Mouse (Mus musculus) spleen, postnatal 14 days (tissue): ENCODE measurements around the gene Pmfbp1.
"Not testable (repeated sequence)": the region's sequence is repeated elsewhere in the genome, so short reads cannot be mapped to it uniquely, and the experiment has no call there.

Experiments used
- DNase-seq, 2 experiments: peaks; one replicate each; pipeline ENCODE4 v3.0.0; 2021 to 2022; ENCODE audit warnings: low spot score in 2 of 2

Gene Pmfbp1

DNA sequence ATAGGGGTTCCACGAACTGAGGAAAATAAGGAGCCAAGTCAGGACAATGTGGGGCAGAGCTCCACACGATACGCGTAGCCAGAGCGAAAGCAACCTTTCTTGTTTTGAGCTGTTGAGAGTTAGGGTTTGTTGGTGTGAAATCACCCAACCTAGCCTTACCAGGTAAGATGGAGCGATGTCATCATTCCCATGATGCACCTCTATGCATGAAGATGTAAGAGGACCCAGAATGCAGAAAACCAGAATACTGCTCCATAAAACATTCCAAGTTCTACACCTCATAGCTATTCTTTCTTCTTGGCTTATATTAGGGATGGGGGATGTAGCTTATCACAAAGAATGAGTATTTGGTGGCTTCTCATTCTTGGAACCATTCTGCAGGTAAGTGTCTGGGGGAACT lies at the start of gene Pmfbp1:
TSS of gene Pmfbp1 (plus strand) at position 301 of the 400 bp plus-strand sequence.
- no peak for DNase-seq

DNA sequence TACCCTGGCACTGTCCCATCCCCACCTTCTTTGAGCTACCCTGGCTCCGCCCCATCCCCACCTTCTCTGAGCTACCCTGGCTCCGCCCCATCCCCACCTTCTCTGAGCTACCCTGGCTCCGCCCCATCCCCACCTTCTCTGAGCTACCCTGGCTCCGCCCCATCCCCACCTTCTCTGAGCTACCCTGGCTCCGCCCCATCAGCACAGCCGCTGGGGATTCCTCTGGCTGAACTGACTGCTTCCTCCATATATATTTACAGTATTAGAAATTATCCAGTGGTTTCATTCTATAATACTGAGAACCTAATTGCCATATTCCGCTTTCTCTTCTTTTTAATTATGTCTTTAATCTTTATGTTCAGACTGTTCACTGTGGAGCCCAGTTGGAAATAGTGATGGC lies 46.9 kb upstream of the Pmfbp1 start:
- not testable (repeated sequence) for DNase-seq

DNA sequence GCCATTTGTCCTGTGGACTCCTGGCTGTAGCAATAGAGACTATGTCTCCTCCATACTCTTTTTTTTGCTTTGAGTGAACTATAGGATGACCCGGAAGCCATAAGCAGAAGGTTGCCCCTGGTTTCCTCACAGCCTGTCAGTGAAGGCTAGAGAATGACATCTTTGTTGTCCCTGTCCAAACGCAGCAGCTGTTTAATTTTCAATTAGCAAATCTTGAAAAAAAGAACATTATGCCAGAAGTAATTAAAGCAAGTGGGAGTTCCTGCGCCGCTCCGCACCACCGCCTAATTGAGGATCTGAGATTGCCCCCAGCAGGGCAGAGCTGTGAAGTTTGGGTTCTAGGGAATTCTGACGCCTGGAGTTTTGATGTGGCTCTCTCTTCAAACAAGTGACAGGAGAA lies 42.8 kb upstream of the Pmfbp1 start:
- DNase-seq: no peak

DNA sequence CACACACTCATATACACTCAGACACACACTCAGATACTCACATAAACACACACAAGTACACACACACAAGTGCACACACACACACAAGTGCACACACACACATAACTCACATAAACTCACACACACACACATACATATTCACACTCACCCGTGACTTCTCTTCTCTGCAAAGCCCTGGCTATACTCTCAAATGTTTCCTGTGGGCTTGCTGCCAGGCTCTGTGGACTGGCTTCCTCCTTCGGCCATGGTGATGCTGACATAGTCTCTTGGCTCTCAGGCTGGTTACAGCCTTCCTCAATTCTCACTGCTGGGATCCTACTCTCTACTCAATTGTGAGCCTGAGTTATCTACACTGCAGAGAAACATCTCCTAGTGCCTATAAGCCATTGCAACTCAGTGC lies 38.7 kb upstream of the Pmfbp1 start:
- no peak for DNase-seq

DNA sequence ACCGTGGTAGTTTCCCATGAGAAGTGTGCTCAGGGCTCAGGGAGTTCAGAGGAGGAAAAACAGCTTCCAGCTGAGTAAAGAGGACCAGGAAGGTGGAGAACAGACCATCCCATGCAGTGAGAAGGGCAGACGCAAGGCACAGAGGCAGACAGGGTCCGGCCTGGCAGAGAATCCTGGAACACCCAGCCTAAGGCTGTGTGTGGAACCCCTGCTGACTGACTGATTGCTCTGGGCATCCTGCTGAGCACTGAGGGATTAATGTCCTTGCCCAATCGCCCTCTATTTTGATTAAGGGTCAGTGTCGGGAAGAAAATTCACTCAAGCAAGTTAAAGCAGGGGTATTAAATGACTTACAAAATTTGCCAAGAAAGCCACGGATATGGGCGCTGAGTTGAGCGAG lies 36.4 kb upstream of the Pmfbp1 start:
- DNase-seq: no peak

DNA sequence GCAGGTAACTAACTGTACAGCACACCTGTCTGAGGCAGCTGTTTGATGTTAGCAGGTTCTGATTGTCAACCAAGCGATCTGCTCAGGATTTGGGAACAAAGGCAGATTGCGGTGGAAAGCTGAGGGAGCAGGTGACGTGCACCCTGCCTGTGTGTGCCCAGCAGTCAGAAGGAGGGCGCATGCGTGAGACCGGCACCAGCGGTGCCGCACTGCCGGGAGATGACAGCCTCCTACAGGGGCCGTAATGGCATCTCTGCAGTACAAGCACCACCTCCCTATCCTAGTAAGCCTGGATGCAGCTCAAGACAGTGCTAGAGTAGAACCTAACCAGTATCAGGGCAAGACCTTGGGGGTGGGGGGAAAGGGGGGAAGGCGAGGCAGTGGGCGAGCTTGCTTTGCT lies 35.2 kb upstream of the Pmfbp1 start:
- no peak for DNase-seq

DNA sequence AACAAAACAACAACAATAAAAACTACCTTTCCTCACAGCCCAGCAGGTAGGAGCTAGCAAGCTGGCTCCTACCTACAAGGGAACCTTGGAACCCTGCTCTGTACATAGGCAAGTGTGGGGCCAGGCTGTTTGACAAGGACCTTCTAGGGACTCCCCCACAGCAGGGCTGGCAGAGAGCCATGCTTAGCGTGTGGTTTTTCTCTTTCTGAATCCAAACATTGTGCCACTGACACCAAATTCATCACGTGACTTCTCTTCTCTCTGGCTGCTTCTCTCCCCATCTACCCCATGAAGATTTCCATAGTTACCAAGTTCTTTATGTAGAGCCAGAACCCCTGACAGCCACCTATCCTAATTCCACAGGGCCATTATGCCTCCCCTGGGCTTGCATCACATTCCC lies 30.8 kb upstream of the Pmfbp1 start:
- DNase-seq: no peak

DNA sequence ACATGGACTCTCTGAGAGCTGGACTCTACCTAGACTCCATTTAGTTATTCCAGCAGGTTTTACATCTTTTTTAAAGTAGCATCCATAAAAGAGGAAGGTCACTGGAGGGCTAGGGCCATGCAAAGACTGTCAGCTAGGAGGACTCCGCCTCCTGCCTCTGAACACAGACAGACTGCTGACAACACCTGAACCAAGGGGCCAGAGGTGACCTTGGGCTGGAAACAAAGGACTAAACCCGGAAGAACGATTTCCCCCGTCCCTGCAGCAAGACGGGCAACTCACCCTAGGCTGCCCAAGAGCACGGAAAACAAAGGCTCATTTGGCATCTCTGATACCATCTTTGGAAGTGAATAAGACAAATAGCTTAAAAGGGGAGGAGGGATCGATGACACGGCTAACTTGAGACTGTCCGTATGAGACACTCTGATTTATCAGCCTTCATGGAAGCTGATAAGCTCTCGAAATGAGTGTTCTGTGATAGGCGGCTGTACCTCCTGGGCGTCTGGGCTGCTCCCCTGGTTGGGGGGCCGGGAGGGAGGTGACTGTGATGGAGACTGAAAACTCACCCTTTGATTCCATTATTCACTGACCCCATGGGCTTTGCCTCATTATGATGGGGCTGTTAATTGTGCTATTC lies 30.0 kb upstream of the Pmfbp1 start:
- no peak for DNase-seq

DNA sequence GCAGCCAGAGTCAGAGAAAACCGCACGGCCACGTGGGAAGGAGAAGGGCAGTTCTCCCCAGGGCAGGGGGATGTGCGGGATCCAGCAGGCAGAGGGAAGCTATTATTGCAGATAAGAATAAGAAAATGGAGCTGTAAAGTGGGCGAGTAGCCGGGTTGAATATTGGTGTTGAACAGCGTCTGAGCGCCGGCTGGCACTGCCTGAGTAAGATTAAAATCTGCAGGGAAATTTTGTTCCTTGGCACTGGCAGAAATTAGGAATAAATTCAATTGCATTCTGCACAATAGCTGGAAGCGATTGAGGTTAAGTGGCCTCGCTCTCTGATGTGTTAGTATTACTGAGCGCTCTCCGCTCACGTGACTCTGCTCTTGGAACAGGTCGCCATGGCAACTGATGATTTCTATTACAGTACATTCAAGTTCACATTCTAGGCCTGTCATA lies 29.4 kb upstream of the Pmfbp1 start:
- no peak for DNase-seq

DNA sequence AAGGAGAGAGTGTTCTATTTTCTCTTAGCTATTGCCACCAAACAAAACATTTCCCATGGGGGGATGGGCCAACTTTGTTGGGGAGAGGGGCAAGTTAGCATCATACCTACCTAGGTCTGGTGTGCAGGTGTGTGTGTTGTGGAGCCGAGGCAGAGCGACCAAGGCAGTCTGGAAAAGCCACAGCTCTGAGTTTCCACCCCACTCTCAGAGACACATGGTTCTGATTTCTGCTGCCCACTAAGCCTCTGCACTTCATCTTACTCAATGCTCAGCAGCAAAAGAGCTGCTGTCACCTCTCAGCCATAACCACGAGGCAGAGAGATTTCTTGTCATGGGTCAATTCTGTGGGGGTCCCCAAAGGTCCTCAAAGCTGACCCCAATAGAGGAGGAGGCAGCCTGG lies 28.8 kb upstream of the Pmfbp1 start:
- DNase-seq: no peak

DNA sequence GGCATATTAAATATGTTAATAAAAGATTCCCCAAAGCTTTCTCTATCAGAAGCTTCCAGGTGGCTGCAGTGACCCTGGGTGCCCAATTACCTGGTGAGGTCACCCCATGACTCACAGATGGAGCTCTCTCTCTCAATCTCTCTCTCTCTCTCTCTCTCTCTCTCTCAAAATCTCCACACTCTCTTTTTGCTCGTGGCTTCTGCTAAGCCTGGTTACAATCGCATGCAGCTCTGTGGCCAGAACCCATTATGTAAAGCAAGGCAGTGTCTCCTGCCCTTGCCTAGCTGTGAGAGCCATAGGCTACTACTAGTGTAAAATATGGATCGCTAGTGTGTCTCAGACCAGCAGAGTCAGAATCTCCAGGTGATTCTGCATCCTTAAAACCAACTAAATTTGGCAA lies 28.1 kb upstream of the Pmfbp1 start:
- no peak for DNase-seq

DNA sequence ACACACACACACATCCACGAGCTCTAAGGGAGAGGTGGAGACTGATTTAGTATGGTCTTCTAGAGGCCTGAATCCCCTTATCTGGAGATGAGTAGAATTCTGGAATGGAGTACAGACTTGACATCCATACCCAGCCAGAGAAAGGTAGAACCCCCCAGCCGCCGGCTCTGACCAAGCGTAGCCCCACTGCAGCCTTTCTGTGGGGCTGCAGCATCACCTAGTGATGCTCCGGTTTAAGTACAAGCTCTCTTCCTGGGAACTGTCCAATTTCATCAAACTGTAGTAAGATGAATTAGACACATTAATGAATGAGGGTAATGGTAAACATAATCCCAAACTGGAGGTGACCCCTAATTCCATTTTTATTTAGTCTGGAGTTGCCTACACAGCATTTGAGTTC lies 26.3 kb upstream of the Pmfbp1 start:
- no peak for DNase-seq

DNA sequence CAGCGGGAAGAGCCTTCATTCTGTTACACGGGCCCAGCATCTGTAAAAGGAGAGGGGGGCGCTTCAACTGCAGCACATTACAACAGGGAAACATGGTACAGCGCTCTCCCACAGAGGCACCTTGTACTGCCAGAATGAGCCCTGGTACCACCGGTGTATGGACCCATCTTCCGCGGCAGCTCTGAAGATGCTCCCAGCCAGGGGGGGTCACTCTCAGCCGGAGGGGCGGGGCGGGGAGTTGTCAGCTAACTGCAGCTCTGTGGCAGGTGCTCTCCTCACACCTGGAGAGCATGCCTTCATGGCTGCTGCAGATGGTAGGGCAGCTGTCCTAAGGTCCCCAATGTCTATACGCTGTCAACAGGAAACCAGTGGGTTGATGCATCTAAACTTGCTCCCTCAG lies 25.7 kb upstream of the Pmfbp1 start:
- DNase-seq: no peak

DNA sequence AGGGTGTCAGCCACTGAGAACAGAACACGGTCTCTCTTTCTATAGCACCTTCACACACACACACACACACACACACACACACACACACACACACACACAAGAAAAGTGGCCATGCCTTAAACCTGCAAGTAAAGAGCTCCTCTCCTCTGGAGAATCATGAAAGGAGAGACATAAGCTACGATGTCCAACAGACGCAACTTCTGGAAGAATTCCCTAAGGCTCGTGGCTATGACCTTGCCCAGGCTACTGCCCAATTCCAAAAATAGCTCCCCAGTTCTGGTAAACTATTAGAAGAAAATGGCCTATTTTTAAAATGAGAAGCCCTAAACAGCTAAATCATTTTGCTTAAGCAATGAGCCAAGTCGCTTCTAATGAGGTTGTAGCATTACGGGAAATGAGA lies 22.0 kb upstream of the Pmfbp1 start:
- no peak for DNase-seq

DNA sequence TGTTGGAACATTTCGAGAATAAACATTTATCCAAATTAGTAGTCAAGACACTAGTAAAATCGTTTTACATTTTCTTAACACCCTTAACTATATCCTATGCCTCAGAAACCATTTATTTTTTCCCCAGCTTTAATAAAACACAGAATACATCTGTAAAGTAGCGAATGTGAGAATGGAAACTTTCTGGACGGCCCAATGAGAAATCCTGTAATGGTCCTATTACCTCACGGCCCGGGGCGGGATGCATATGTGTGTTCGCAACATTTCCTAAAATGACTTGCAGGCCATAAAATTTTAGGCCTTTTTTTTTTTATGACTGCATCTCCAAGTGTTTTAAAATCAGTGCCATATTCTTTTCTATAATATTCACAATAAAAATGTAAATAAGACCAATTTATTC lies 21.4 kb upstream of the Pmfbp1 start:
- DNase-seq: no peak

DNA sequence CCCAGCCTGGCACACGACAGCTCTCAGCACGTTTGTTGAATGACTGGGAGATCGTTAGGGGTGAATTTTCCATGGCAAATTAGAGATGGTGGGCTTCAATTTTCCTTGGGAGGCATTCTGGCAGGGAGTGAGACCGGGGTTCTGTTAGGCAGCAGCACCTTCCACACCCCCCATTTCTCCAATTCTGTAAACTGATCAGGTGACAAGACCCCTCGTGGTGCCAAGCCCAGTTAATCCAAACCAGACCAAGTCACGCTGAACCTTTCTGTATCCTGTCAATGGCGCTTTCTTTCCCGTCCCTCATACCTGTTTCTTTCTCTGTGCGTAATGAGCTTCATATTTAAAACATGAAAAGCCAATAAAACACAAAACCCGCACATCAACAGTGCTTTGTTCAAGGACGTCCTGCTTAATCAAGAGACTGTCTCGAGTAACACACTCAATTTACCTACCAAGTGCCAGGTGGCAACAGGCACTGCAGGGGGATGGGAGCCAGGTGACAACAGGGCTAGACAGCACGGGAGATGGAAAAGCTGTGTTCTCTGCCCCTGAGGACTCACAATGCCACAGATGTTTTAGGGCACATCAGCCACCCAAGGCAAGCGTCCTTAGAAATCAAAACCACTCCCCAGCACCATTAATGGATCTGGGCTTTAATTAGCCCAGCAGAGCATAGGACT lies 19.2 kb upstream of the Pmfbp1 start:
- no peak for DNase-seq

DNA sequence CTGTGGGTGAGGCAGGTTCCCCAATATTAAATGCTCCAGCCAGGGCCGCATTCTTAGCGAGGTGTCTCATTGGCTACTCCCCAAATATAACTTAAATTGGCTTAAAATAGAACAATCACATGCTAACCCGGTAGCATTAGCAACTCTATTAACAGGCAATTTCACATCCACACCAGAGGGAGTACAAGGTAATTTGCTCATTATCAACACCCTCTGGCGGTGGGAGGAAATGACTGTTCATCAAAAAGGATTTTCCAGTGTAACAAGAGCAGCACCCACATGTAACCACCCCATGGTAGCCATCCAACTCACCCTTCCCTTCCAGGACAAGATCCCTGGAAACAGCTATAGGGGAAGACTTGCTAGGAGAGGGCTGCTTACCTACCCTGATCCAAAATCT lies 18.4 kb upstream of the Pmfbp1 start:
- no peak for DNase-seq

DNA sequence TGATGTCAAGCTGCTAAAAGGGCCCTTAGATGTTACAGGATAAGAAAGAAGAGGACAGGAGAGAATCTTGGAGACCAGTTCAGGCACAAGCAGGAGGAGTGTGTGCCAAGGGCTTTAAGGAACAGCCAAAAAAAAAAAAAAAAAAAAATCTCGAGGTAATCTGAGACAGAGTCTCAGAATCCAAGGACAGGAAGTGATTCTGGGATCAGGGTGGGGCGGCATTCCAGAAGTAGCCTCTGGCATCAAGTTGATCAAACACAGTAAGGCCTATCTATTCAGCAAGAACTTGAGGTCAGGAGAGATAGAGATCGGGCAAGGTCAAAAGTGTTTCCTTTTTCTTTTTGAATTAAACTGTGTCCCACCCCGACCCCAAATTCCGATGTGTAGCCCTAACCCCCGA lies 15.2 kb upstream of the Pmfbp1 start:
- no peak for DNase-seq

DNA sequence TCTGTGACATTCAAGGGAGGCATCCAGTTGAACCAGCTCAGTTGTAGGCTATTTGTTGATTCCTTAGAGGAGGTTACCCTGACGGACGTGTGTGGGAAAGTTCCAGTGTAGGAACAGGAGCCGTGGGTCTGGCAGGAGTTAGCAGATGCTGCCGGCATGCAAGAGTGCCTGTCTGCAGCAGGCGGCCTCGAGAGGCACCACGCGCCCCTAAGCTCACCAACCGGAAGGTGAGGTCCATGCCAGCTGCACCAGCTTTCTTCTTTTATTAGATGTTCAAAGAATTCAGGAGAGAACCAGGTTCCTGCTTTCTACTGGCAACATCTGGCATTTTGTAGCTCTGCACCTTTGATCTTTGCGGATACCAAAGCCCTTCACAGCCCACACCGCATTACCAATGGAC lies 9.1 kb upstream of the Pmfbp1 start:
- DNase-seq: no peak

DNA sequence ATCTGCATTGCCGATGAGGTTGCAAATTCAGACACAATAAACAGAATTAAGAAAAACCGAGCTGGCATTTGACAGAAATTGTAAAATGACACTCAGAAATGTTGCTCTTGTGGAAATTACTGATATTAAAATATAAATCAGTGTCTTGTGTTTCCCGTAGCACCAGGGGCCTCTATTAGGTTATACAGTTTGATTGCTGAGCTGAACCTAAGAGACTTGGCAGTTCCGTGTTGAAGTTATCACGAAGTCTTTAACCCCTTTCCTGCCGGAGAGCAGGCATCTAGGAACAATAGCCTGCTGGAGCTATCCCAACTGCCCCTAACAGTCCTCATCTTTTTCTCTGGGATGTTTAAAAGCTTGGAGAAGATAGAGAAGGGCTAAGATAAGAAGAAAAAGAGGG lies 8.3 kb upstream of the Pmfbp1 start:
- no peak for DNase-seq

DNA sequence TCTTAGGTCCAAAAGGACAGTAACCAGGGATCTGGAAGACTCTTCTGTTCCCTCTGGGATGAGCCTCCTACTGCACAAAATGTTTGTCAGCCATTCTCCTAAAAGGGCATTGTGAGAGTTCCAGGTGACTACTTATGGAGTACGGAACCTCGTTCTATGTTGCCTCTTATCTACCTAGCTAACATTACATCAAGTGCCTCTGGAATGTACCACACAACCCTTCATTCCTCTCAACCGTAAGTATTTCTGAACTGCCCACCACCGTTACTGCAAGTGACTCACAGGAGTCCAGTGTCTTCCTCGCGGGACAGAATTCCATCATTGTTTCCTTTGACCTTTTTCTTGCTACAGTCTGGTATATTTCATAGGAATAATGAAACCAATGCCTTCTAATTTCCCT lies 1.0 kb upstream of the Pmfbp1 start:
- no peak for DNase-seq

DNA sequence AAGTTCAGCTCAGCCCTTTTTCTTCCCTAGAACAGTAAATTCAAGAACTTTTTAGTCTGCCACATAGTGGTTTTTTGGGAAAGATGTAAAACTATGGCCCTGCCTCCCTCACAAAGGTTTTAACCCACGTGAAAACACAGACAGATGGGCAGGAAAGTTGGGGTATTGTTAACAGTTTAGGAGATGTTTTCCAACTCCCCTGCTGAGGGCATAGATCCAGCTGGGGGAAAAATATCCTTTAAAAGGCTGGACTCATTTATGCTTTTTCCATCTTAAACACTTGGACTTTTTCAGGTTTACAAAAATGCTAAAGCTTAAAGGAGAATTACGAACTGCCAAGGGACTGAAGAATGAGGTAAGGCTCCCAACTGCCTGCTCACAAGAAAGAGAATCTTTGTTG lies 774 bp downstream of the Pmfbp1 start:
- DNase-seq: no peak

DNA sequence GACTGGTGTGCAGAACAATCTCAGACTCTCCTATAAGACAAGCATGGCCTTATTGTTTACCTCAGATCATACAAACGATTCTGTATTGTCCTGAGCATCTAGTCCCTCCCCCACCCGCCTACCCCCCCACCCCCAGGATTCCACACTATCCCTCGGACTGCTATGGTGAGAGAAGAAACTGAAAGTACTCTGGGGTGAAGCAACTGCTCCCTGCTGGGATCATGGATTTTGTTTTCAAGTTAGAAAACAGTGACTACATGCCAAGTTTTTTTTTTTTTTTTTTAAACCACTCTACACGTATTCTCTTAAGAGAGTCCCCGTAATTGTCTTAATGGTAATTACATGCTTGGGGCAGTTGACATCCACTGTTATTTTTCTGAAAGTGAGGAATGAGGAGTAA lies 3.6 kb downstream of the Pmfbp1 start:
- no peak for DNase-seq
